Mouse (Mus musculus) MEL (cell line): Measurements from ENCODE around the gene Nt5c2.

ENCODE experiments used
- CTCF ChIP-seq, 3 experiments: IDR thresholded peaks in 2 of 3; conservative IDR thresholded peaks in 1 of 3; 2 replicates each; pipeline ENCODE4 v1.5.1; 2011 to 2012; ENCODE audit warnings: low read length in 3 of 3, low read depth in 2 of 3, mild to moderate bottlenecking in 2 of 3, improper control_type of control experiment in 1 of 3, inconsistent platforms in 1 of 3, mixed read lengths in 1 of 3, moderate library complexity in 1 of 3; ENCODE audit not compliant: control insufficient read depth in 1 of 3, insufficient read depth in 1 of 3, poor library complexity in 1 of 3, severe bottlenecking in 1 of 3
- MYC ChIP-seq: IDR thresholded peaks from 2 replicates; pipeline ENCODE4 v1.6.1; 2011; ENCODE audit warnings: low read depth, mild to moderate bottlenecking, low read length, improper control_type of control experiment, moderate library complexity
- POLR2A ChIP-seq, 2 experiments: IDR thresholded peaks; 2 replicates each; pipeline ENCODE4 v1.6.1; 2011 to 2012; ENCODE audit warnings: low read length in 2 of 2, mild to moderate bottlenecking in 2 of 2, control low read depth in 1 of 2, improper control_type of control experiment in 1 of 2, low read depth in 1 of 2, moderate library complexity in 1 of 2; ENCODE audit not compliant: control insufficient read depth in 1 of 2, insufficient read depth in 1 of 2, poor library complexity in 1 of 2
- RAD21 ChIP-seq: IDR thresholded peaks from 2 replicates; pipeline ENCODE4 v1.6.1; 2011; ENCODE audit warnings: mild to moderate bottlenecking, low read depth, low read length, improper control_type of control experiment
- RCOR1 ChIP-seq: IDR thresholded peaks from 2 replicates; pipeline ENCODE4 v1.6.1; 2012; ENCODE audit warnings: low read depth, mild to moderate bottlenecking, inconsistent platforms, low read length, improper control_type of control experiment
- TAL1 ChIP-seq: IDR thresholded peaks from 2 replicates; pipeline ENCODE4 v1.6.1; 2012; ENCODE audit warnings: mild to moderate bottlenecking, inconsistent platforms, low read length, moderate library complexity, mixed read lengths
- ZMIZ1 ChIP-seq: IDR thresholded peaks from 2 replicates; pipeline ENCODE4 v1.6.1; 2012; ENCODE audit warnings: low read depth, mild to moderate bottlenecking, inconsistent platforms, low read length, improper control_type of control experiment, moderate library complexity
- ZNF384 ChIP-seq: IDR thresholded peaks from 2 replicates; pipeline ENCODE4 v1.6.1; 2012; ENCODE audit warnings: low read depth, mild to moderate bottlenecking, inconsistent platforms, low read length, improper control_type of control experiment

GRCm38 (mm10) chr19:47019326-47019725, 4.4 kb upstream of the Nt5c2 start:
- TF ChIP-seq CTCF (IDR thresholded peaks at IDR 0.05 in 2 of 3, conservative IDR thresholded peaks at IDR 0.05 in 1 of 3; ENCODE audit: control insufficient read depth in 1 of 3, insufficient read depth in 1 of 3, low read depth in 2 of 3, low read length in 3 of 3, poor library complexity in 1 of 3, severe bottlenecking in 1 of 3) (no peak), ZNF384 (no peak), RAD21 (no peak), TAL1 (no peak), POLR2A (IDR thresholded peaks at IDR 0.05; ENCODE audit: control insufficient read depth in 1 of 2, insufficient read depth in 1 of 2, low read depth in 1 of 2, low read length in 2 of 2, poor library complexity in 1 of 2) (no peak), RCOR1 (no peak), ZMIZ1 (no peak), MYC (no peak)
